Mouse (Mus musculus): ENCODE measurements at regions not wholly inside any gene's neighbourhood (a gene's known extent, or its start where the extent isn't known, plus 50 kb on each side); places are given as distances from the start of the nearest gene placed in this dataset.

GRCm38 (mm10) chr5:4526042-4526815, 231.6 kb downstream of the Fzd1 start:
- TF ChIP-seq CTCF (IDR thresholded peaks at IDR 0.05) = no peak
- no peak for TF ChIP-seq POLR2A (IDR thresholded peaks at IDR 0.05; ENCODE audit: insufficient read depth, low read depth, low read length)
- TF ChIP-seq EP300 (IDR thresholded peaks at IDR 0.05; ENCODE audit: insufficient read depth, low read depth, low read length) = no peak
